In the genomic region with DNA sequence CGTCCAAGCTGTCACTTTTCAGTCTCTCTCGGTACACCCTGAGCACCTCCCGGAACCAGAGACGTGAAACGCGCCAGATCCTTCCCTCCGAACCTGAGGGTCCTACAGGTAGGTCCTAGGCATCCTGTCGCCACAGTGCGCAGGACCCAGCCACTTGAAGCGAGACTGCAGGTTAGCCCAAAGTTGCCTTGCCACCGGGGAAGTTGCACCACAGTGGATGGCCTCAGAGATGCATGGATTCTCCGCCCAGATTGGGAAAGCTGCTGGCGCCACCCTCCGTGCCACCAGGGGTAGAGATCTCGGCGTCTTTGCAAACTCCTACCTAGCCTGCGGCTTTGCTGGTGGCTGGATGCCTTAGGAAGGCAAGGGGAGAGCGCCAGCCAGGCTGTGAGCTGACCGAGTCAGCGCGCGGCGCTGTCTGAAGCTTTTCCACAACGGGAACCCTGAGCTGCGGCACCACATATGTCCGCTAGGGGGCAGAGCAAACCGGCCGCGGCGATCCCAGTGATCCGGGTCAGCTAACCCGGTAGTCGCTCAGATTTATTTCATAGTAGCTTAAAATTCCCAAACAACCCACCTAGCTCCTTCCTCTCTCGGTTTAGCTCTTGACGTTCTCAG, we compare ENCODE assay signal across 8 mouse cellular contexts. TPM values are rescaled to one million over a fixed set of nuclear protein-coding genes. Genes with fewer than 3 reads are reported as not detected.
DNase-seq lines count a peak whose midpoint lies in the region; ATAC-seq and TF ChIP-seq lines count a peak whose summit lies in the region.

No protein-coding gene starts in this region.

- peak; percentile 65 for ATAC-seq in forebrain, embryonic 12.5 days (ENCODE audit: low FRiP score)
- ATAC-seq in heart, embryonic 16.5 days (replicated peaks; ENCODE audit: extremely low read depth, insufficient read depth, low FRiP score): peak; percentile 53; the same call in 1 of the 2 replicates
- no peak for ATAC-seq in liver, embryonic 12.5 days
- ATAC-seq in stomach, postnatal 0 days (ENCODE audit: low FRiP score, low TSS enrichment): peak; percentile 47

- peaks cover 22% of the 10 kb centered on the region for H3K27me3 ChIP-seq in C2C12 (ENCODE audit: control insufficient read depth, insufficient read depth, insufficient read length)
- H3K27me3 ChIP-seq in forebrain, embryonic 12.5 days: peaks cover 67% of the 10 kb centered on the region
- H3K27me3 ChIP-seq in heart, embryonic 16.5 days (ENCODE audit: control insufficient read depth, insufficient read depth, low read length): peaks cover 49% of the 10 kb centered on the region
- peaks cover 67% of the 10 kb centered on the region for H3K27me3 ChIP-seq in liver, embryonic 12.5 days (replicated peaks)
- peaks cover 8% of the 10 kb centered on the region for H3K27me3 ChIP-seq in stomach, postnatal 0 days (ENCODE audit: control insufficient read depth, insufficient read depth, low read length)

- peaks cover 22% of the 10 kb centered on the region for H3K4me1 ChIP-seq in forebrain, embryonic 12.5 days
- H3K4me1 ChIP-seq in heart, embryonic 16.5 days (ENCODE audit: control insufficient read depth, insufficient read depth, low read length): peaks cover 7% of the 10 kb centered on the region
- H3K4me1 ChIP-seq in liver, embryonic 12.5 days: peaks cover 19% of the 10 kb centered on the region
- peaks cover 3% of the 10 kb centered on the region for H3K4me1 ChIP-seq in stomach, postnatal 0 days (replicated peaks; ENCODE audit: control insufficient read depth, insufficient read depth)

- under 1% methylated on average over 35 of the region's 35 CpGs for WGBS in forebrain, embryonic 12.5 days
- WGBS in heart, embryonic 16.5 days: 2% methylated on average over 35 of the region's 35 CpGs
- WGBS in liver, embryonic 12.5 days (ENCODE audit: insufficient replicate concordance): 2% methylated on average over 35 of the region's 35 CpGs
- WGBS in stomach, postnatal 0 days: 2% methylated on average over 35 of the region's 35 CpGs

- H3K36me3 ChIP-seq in C2C12 (ENCODE audit: control insufficient read depth, insufficient read depth): no peaks in the 10 kb centered on the region
- H3K36me3 ChIP-seq in forebrain, embryonic 12.5 days (replicated peaks): no peaks in the 10 kb centered on the region
- no peaks in the 10 kb centered on the region for H3K36me3 ChIP-seq in heart, embryonic 16.5 days (ENCODE audit: control insufficient read depth, insufficient read depth)
- H3K36me3 ChIP-seq in liver, embryonic 12.5 days: no peaks in the 10 kb centered on the region
- no peaks in the 10 kb centered on the region for H3K36me3 ChIP-seq in stomach, postnatal 0 days (ENCODE audit: control insufficient read depth, insufficient read depth, low read length)

- peak; percentile 24 for DNase-seq in c-Kit-positive CD71-negative TER-119-negative erythroid progenitor cells, embryonic 14.5 days (ENCODE audit: low read depth)
- peak; percentile 86 for DNase-seq in kidney, postnatal 14 days
- peak; percentile 28 for DNase-seq in naive thymus-derived CD4-positive, alpha-beta T cell, adult 2 months (ENCODE audit: low read depth)
- peak; percentile 91 for DNase-seq in stomach, postnatal 0 days (ENCODE audit: low spot score)

- H3K79me3 ChIP-seq in C2C12 (ENCODE audit: low read depth): no peaks in the 10 kb centered on the region

- H3K9ac ChIP-seq in forebrain, embryonic 12.5 days: peak overlapping the region; percentile 56
- H3K9ac ChIP-seq in heart, embryonic 16.5 days (ENCODE audit: low read length): peak overlapping the region; percentile 42
- no peak overlapping the region for H3K9ac ChIP-seq in liver, embryonic 12.5 days
- peak overlapping the region; percentile 45 for H3K9ac ChIP-seq in stomach, postnatal 0 days (ENCODE audit: low read length)

- no peaks in the 10 kb centered on the region for H3K79me2 ChIP-seq in C2C12 (ENCODE audit: control insufficient read depth, insufficient read depth)

- peak; percentile 91 for TF ChIP-seq CTCF in C2C12 (IDR thresholded peaks at IDR 0.05; ENCODE audit: control insufficient read depth, insufficient read depth, insufficient read length)
- peak; percentile 94 for TF ChIP-seq CTCF in stomach, postnatal 0 days (IDR thresholded peaks at IDR 0.05; ENCODE audit: low read depth)

- no peak for TF ChIP-seq EP300 in stomach, postnatal 0 days (optimal IDR thresholded peaks at IDR 0.05)

- no peak overlapping the region for H3K4me3 ChIP-seq in C2C12 (ENCODE audit: insufficient read depth, poor library complexity, severe bottlenecking)
- H3K4me3 ChIP-seq in forebrain, embryonic 12.5 days (replicated peaks): peak overlapping the region; percentile 41
- peak overlapping the region; percentile 54 for H3K4me3 ChIP-seq in heart, embryonic 16.5 days (ENCODE audit: low read length)
- H3K4me3 ChIP-seq in liver, embryonic 12.5 days: peak overlapping the region; percentile 29
- peak overlapping the region; percentile 44 for H3K4me3 ChIP-seq in stomach, postnatal 0 days (ENCODE audit: low read depth, low read length)

- H3K4me2 ChIP-seq in forebrain, embryonic 12.5 days: peak overlapping the region; percentile 69
- H3K4me2 ChIP-seq in heart, embryonic 16.5 days (ENCODE audit: low read depth, low read length): peak overlapping the region; percentile 84
- H3K4me2 ChIP-seq in liver, embryonic 12.5 days: peak overlapping the region; percentile 57
- peak overlapping the region; percentile 69 for H3K4me2 ChIP-seq in stomach, postnatal 0 days (replicated peaks; ENCODE audit: low read depth)

- no peaks in the 10 kb centered on the region for H3K9me3 ChIP-seq in forebrain, embryonic 12.5 days
- H3K9me3 ChIP-seq in heart, embryonic 16.5 days (replicated peaks; ENCODE audit: control insufficient read depth, low read length): no peaks in the 10 kb centered on the region
- H3K9me3 ChIP-seq in liver, embryonic 12.5 days (replicated peaks): no peaks in the 10 kb centered on the region
- no peaks in the 10 kb centered on the region for H3K9me3 ChIP-seq in stomach, postnatal 0 days (ENCODE audit: control insufficient read depth, low read length)

- no peak overlapping the region for H3ac ChIP-seq in C2C12 (ENCODE audit: control insufficient read depth, insufficient read length, low read depth)

- no peak overlapping the region for H3K27ac ChIP-seq in forebrain, embryonic 12.5 days
- no peak overlapping the region for H3K27ac ChIP-seq in heart, embryonic 16.5 days (ENCODE audit: low read length)
- H3K27ac ChIP-seq in liver, embryonic 12.5 days: no peak overlapping the region
- H3K27ac ChIP-seq in stomach, postnatal 0 days (replicated peaks): no peak overlapping the region

TF ChIP-seq in C2C12, 6 proteins besides CTCF, POLR2A, EP300 and RAD21:
- no peak for TF ChIP-seq MYOG (IDR thresholded peaks at IDR 0.05; ENCODE audit: control insufficient read depth, extremely low read depth, insufficient read length)
- TF ChIP-seq CEBPB (IDR thresholded peaks at IDR 0.05; ENCODE audit: low read depth): no peak
- TF ChIP-seq USF1 (IDR thresholded peaks at IDR 0.05; ENCODE audit: low read depth): no peak
- no peak for TF ChIP-seq MAX (IDR thresholded peaks at IDR 0.05)
TF ChIP-seq in C2C12: peak in this region for 0.

RNA-seq across cellular contexts. Expression of gene Oxtr, which starts 1.0 kb away (rescaled TPM):
- polyA plus RNA-seq in C2C12 (2012; fragmentation: generic; extraction: Trizol): 0.04 TPM
- polyA plus RNA-seq in forebrain, embryonic 12.5 days (2016; fragmentation: Nextera tagmentation; extraction: Ambion mirVana): 0.23 and 0.26 TPM in 2 replicates
- 0.16 and 0.18 TPM in 2 replicates for polyA plus RNA-seq in heart, embryonic 16.5 days (2015; fragmentation: Nextera tagmentation; extraction: Ambion mirVana)
- polyA plus RNA-seq in liver, embryonic 12.5 days (2016; fragmentation: Nextera tagmentation; extraction: Ambion mirVana): not detected in 2 replicates
- polyA plus RNA-seq in stomach, postnatal 0 days (2015; fragmentation: Nextera tagmentation; extraction: Ambion mirVana): 0.65 and 0.81 TPM in 2 replicates

RNA-seq across cellular contexts. Expression of gene Cav3, which starts 31.4 kb away (rescaled TPM):
- 3.0 TPM for polyA plus RNA-seq in C2C12 (2012; fragmentation: generic; extraction: Trizol)
- polyA plus RNA-seq in forebrain, embryonic 12.5 days (2016; fragmentation: Nextera tagmentation; extraction: Ambion mirVana): 0.22 TPM in 1 of 2 replicates, not detected in the other
- 126 and 127 TPM in 2 replicates for polyA plus RNA-seq in heart, embryonic 16.5 days (2015; fragmentation: Nextera tagmentation; extraction: Ambion mirVana)
- 0.17 TPM in 1 of 2 replicates, not detected in the other for polyA plus RNA-seq in liver, embryonic 12.5 days (2016; fragmentation: Nextera tagmentation; extraction: Ambion mirVana)
- 6.1 and 6.9 TPM in 2 replicates for polyA plus RNA-seq in stomach, postnatal 0 days (2015; fragmentation: Nextera tagmentation; extraction: Ambion mirVana)

Comparison
In these comparisons a context has a peak if more than half of its experiments do, and no peak if none do; other contexts are left out.
1. DNase-seq: peak in every context shown above with its lines; median percentile 91 in stomach, postnatal 0 days; 86 in kidney, postnatal 14 days; 28 in naive thymus-derived CD4-positive, alpha-beta T cell, adult 2 months; 24 in c-Kit-positive CD71-negative TER-119-negative erythroid progenitor cells, embryonic 14.5 days.
2. RNA of gene Cav3, which starts 31.4 kb away (polyA plus RNA-seq): 126 to 127 TPM in heart, embryonic 16.5 days; 6.1 to 6.9 TPM in stomach, postnatal 0 days, 3.0 TPM in C2C12 (single experiment), 0.22 TPM in forebrain, embryonic 12.5 days and 0.17 TPM in liver, embryonic 12.5 days; every median in the first group is over 10 times any median in the second.
3. Peak in every context shown above with its lines, with median percentiles within 50 percentile points of each other: H3K4me2 ChIP-seq.